Mouse (Mus musculus): ENCODE results near the gene Cxcl2. TPM values are rescaled to one million over a fixed set of nuclear protein-coding genes. Genes with fewer than 3 reads are reported as not detected.
A peak's percentile ranks its signal among the peaks of the same experiment; 100 is the strongest.

The Cxcl2 gene
- not detected in 2 replicates for polyA plus RNA-seq (2012; rRNA removed)

DNA sequence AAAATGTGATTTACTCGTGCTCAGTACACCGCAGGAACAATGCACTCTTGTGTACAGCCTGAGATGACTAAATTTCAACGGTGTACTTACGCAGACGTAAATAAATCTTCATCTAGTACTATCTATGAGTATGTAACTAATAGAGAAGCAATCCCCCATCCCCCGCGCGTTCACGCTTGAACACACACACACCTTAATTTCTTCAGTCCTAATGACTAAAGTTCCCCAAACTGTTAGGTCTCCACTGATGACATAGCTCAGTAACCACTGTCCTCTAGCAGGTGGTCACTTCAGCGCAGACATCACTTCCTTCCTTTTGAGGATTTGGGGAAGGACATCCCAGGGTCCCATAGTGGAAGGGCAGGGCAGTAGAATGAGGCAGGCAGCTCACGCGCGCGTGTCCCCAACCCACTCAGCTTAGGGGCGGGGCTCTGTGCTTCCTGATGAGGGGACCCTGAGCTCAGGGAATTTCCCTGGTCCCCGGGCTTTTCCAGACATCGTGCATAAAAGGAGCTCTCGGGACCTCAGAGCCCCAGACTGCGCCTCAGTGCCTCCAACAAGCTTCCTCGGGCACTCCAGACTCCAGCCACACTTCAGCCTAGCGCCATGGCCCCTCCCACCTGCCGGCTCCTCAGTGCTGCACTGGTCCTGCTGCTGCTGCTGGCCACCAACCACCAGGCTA lies at the start of gene Cxcl2:
TSS of gene Cxcl2 (plus strand) at position 533 of the 682 bp plus-strand sequence.
- peak; percentile 11 for DNase-seq (ENCODE audit: low read depth)
- TF ChIP-seq POLR2A (IDR thresholded peaks at IDR 0.05; ENCODE audit: borderline replicate concordance, extremely low read depth, insufficient read depth, insufficient read length, poor library complexity, severe bottlenecking) (no peak), CTCF (IDR thresholded peaks at IDR 0.05; ENCODE audit: borderline replicate concordance, extremely low read depth, insufficient read depth, insufficient read length) (no peak)

DNA sequence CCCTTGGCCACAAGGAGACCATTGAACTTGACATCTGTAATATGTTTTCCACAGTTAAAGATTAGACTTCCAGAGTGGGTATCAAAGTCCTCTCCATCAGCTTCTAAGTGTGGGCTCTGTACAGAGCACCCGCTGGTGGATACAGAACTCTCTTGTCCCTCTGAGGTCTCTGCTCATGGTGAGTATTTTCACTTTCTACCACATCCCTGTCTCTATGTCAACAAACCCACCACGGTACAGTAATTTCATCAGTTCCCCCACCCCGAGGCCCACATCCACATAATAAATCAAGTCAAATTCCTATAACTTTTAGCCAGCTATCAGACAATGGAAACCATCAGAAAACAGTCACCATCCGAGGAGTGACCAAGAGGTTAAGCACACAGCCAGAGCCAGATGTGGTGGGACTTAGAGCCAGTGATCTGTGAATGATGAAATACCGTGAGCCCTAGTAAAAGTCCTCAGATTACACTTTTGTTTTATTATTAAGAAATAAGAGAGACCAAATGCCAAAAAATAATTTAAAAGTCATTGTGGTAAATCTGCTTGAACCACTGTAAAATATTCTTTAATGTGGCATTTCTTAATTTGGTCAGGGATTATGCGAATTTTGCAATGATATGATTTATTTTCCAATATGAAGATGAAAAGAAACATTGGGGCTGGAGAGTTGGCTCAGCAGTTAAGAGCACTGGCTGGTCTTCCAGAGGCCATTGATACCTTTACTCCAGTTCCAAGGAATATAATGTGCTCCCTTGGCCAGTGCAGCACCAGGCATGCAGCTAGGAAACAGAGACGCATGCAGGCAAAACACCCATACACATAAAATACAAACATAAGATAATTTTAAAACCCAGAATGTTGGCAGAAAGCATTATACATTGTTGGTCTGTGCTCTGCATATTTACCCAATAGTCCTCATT lies 48.1 kb upstream of the Cxcl2 start:
- DNase-seq (ENCODE audit: low read depth) = no peak
- TF ChIP-seq CTCF (IDR thresholded peaks at IDR 0.05; ENCODE audit: borderline replicate concordance, extremely low read depth, insufficient read depth, insufficient read length) (no peak), POLR2A (IDR thresholded peaks at IDR 0.05; ENCODE audit: borderline replicate concordance, extremely low read depth, insufficient read depth, insufficient read length, poor library complexity, severe bottlenecking) (no peak)

DNA sequence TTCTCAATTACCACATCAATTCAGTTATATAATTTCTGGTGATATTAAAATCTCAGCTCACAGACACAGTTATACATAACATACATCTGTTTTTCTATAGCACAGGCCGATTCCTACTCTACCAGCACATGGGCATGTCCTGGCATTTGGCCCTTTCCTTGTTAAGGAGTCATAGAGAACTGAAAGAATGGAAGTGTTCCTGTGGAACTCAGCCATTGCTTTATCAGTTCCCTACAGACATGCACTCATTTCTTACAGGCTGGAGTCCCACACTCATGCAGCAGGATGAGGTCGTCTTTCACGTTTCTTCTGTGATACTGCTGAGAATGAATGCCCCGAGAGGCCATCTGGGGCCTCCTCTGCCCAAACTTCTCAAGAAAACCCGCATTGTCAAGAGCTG lies 46.2 kb upstream of the Cxcl2 start:
- TF ChIP-seq CTCF (IDR thresholded peaks at IDR 0.05; ENCODE audit: borderline replicate concordance, extremely low read depth, insufficient read depth, insufficient read length) (no peak), POLR2A (IDR thresholded peaks at IDR 0.05; ENCODE audit: borderline replicate concordance, extremely low read depth, insufficient read depth, insufficient read length, poor library complexity, severe bottlenecking) (no peak)
- DNase-seq (ENCODE audit: low read depth) = no peak

DNA sequence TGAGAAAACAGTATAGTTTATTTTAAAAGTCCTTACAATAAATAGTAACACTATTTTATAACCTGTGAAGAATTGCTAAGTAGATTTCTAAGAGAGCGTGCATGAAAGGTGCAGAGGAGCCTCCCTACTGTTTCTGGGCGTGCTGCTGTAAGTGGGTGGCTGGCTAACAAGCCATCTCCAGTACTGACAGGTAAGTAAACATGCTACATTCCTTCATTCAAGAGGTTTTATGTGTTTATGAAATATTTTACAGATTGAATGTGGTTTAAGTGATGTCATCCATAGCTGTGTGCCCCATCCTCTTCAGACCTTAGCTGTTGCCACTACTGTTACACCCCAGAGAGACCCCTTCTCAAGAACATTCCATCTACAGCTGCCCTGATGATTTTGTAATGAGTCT lies 45.2 kb upstream of the Cxcl2 start:
- no peak for DNase-seq (ENCODE audit: low read depth)
- TF ChIP-seq CTCF (IDR thresholded peaks at IDR 0.05; ENCODE audit: borderline replicate concordance, extremely low read depth, insufficient read depth, insufficient read length) = no peak
- TF ChIP-seq POLR2A (IDR thresholded peaks at IDR 0.05; ENCODE audit: borderline replicate concordance, extremely low read depth, insufficient read depth, insufficient read length, poor library complexity, severe bottlenecking) = no peak

DNA sequence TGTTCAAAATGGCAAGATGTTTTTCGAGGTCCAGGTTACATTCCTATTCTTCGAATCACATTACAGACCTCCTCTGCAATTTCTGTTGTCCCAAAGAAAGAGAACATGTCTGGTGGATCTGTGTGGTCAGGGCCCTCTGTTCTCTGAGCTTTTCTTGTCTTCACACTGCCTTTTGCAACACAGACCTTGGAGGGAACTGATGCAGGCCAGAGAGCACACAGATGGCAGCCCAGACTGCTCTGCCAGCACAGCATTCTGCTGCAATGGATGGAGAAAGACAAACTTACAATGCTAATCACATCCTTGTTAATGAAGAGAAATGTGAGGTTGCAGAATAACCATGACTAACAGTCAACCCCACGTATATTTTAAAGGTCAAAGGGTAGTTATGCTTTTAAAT lies 44.6 kb upstream of the Cxcl2 start:
- no peak for DNase-seq (ENCODE audit: low read depth)
- TF ChIP-seq CTCF (IDR thresholded peaks at IDR 0.05; ENCODE audit: borderline replicate concordance, extremely low read depth, insufficient read depth, insufficient read length) (no peak), POLR2A (IDR thresholded peaks at IDR 0.05; ENCODE audit: borderline replicate concordance, extremely low read depth, insufficient read depth, insufficient read length, poor library complexity, severe bottlenecking) (no peak)

DNA sequence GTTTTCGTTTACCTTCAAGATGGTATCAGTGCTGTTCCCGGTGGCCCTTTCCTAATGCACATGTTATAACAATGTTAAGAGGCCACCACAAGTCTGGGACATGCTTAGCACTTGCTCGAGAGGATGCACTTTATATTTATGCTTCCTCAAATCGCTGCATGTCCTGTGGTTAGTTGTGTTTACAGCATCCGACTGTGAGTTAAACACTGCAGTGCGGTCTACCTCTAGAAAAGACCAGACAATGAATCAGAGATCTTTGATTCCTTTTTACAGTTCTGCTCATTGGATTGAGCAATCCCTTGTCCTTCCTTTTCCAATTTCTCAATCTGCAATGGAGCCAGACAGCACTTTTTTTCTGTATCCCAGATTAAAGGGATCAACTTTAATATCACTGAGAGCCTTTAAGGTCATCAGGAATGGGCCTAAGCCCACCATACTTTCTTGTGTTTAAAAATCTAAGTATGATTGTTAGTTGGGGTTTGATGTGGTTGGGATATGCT lies 41.7 kb upstream of the Cxcl2 start:
- no peak for DNase-seq (ENCODE audit: low read depth)
- TF ChIP-seq CTCF (IDR thresholded peaks at IDR 0.05; ENCODE audit: borderline replicate concordance, extremely low read depth, insufficient read depth, insufficient read length) = no peak
- no peak for TF ChIP-seq POLR2A (IDR thresholded peaks at IDR 0.05; ENCODE audit: borderline replicate concordance, extremely low read depth, insufficient read depth, insufficient read length, poor library complexity, severe bottlenecking)

DNA sequence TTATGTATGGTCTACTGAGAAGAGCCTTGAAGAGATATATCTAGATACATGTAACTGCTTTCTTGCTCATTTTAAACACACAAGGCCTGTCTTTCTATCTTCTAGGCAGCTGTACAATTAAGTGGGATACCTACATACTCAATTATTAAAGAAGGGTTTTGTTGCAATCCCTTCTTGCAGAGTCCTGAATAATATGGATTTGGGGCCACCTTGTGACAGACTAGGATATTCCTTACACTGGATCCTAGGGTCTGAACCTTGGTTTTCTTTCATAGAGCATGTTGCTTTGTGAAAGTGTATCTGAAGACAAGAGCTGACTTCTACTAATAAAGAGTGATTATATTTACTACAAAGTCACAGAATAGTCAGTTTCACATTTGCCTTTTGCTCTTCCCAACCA lies 36.9 kb upstream of the Cxcl2 start:
- TF ChIP-seq CTCF (IDR thresholded peaks at IDR 0.05; ENCODE audit: borderline replicate concordance, extremely low read depth, insufficient read depth, insufficient read length) = no peak
- no peak for TF ChIP-seq POLR2A (IDR thresholded peaks at IDR 0.05; ENCODE audit: borderline replicate concordance, extremely low read depth, insufficient read depth, insufficient read length, poor library complexity, severe bottlenecking)
- no peak for DNase-seq (ENCODE audit: low read depth)

DNA sequence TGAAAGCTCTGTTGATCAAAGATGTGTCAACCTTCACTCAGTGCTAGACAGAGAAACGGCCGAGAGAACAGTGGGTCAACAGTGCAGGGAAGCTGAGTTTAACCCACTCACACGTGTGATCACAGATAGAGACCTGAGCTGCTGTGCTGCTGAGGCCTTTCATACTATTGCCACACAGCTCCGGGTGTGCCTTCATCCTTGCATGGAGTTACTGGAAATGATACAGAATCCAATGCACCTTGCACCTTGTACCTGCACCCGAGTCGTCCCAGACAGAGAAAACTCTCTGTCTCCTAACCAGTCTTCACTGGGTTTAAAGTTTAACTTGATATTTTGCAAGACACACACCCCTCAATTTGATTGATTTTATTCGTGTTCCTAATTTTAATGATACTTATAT lies 31.3 kb upstream of the Cxcl2 start:
- TF ChIP-seq POLR2A (IDR thresholded peaks at IDR 0.05; ENCODE audit: borderline replicate concordance, extremely low read depth, insufficient read depth, insufficient read length, poor library complexity, severe bottlenecking) = no peak
- TF ChIP-seq CTCF (IDR thresholded peaks at IDR 0.05; ENCODE audit: borderline replicate concordance, extremely low read depth, insufficient read depth, insufficient read length) = no peak
- no peak for DNase-seq (ENCODE audit: low read depth)

DNA sequence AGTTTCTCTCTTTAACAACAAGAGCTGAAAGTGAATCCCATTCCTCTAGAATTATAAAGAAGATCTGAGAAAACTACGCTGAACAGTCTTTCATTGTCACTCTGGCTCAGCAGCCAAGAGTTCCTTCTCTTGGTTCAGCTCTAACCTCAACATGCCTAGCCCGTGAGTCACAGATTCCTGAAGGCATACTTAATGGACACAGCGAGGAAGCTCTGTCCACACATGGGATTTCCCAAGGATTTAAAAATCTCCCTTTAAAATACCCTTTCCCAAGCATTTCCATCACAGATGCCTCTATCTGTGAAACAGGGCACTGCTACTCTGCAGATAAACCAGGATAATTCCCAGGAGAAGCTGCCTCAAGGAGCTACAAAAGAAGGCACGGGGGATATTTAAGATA lies 27.6 kb upstream of the Cxcl2 start:
- no peak for TF ChIP-seq CTCF (IDR thresholded peaks at IDR 0.05; ENCODE audit: borderline replicate concordance, extremely low read depth, insufficient read depth, insufficient read length)
- no peak for DNase-seq (ENCODE audit: low read depth)

DNA sequence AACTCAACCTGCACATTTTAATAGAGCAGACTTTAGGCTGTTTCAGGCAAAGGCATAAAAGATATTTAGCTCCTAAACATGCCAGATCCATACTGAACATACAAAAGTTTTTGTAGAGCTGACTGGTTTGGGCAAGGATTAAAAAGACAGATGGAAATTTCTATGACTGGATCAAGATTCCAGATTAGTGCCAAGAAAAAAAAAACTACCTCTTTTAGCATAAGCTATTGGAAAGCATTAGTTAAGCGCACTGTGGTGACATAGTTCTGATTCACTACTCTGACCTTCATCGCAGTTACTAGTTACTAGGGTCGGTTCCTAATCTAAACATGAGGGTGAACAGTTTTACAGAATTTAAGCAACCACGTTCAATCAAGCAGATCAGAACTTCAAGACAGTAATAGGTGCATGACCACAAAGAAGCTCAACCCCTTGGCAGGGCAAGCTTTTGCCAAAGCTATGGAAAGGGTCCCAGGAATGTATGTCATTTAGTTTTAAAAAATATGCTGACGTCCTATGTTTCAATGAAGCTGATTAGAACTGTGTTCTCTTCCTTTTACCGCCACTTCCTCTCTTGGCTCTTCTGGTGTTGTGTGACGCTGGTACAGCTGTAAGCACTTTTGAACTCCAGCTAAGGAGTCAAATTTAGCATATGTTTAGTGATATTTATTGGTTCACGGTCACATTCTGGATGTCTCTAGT lies 27.0 kb upstream of the Cxcl2 start:
- TF ChIP-seq CTCF (IDR thresholded peaks at IDR 0.05; ENCODE audit: borderline replicate concordance, extremely low read depth, insufficient read depth, insufficient read length) (no peak), POLR2A (IDR thresholded peaks at IDR 0.05; ENCODE audit: borderline replicate concordance, extremely low read depth, insufficient read depth, insufficient read length, poor library complexity, severe bottlenecking) (no peak)
- DNase-seq (ENCODE audit: low read depth) = no peak

DNA sequence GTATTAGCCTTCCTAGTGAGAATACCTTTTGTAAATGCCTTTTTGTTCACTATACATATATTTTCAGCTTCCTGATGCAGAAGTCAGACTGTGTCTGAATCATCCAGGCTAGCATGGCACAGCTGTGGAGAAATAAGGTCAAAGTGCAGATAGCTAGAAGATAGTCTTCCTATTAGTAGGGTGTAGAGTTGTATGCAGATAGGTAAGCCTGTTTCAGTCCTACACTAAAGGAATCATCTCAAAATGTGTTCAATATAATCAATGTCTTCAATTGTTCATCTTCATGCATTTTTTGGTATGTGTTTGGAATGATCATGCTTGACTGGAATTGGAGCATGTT lies 26.5 kb upstream of the Cxcl2 start:
- DNase-seq (ENCODE audit: low read depth) = no peak

More for the DNA sequence above, 26.5 kb upstream of the Cxcl2 start:
- no peak for TF ChIP-seq POLR2A (IDR thresholded peaks at IDR 0.05; ENCODE audit: borderline replicate concordance, extremely low read depth, insufficient read depth, insufficient read length, poor library complexity, severe bottlenecking)
- no peak for TF ChIP-seq CTCF (IDR thresholded peaks at IDR 0.05; ENCODE audit: borderline replicate concordance, extremely low read depth, insufficient read depth, insufficient read length)
